Mouse (Mus musculus) hindbrain, embryonic 11.5 days (tissue): ENCODE data around the gene Mfsd14b. TPM values are rescaled to one million over a fixed set of nuclear protein-coding genes. Genes with fewer than 3 reads are reported as not detected.

ENCODE experiments used
- ATAC-seq: fragments of 200-750 bp; cut with Nextera tagmentation; 2 replicates; pipeline ENCODE4 v1.8.0; 2017; ENCODE audit warnings: mild to moderate bottlenecking, moderate TSS enrichment, moderate library complexity; ENCODE audit not compliant: low FRiP score
- DNase-seq: peaks from one replicate; pipeline ENCODE4 v3.0.0-alpha.2; 2015; ENCODE audit warnings: low spot score
- H3K27ac ChIP-seq: fragments of 300-500 bp; sonication (generic); 2 replicates; pipeline ENCODE4 v1.5.1; 2014; ENCODE audit warnings: mild to moderate bottlenecking, low read depth, low read length
- H3K27me3 ChIP-seq: fragments of 300-500 bp; sonication (generic); 2 replicates; pipeline ENCODE4 v1.6.1; 2014; ENCODE audit warnings: mild to moderate bottlenecking, low read length, moderate library complexity, mixed read lengths; ENCODE audit not compliant: control insufficient read depth, insufficient read depth
- H3K36me3 ChIP-seq: fragments of 300-500 bp; sonication (generic); 2 replicates; pipeline ENCODE4 v1.6.1; 2014; ENCODE audit warnings: mild to moderate bottlenecking, low read length, moderate library complexity, mixed read lengths; ENCODE audit not compliant: control insufficient read depth, insufficient read depth
- H3K4me1 ChIP-seq: fragments of 300-500 bp; sonication (generic); replicated peaks from 2 replicates; pipeline ENCODE4 v1.6.1; 2014; ENCODE audit warnings: low read length, mixed read lengths; ENCODE audit not compliant: control insufficient read depth, insufficient read depth
- H3K4me2 ChIP-seq: fragments of 300-500 bp; sonication (generic); replicated peaks from 2 replicates; pipeline ENCODE4 v1.6.1; 2014; ENCODE audit warnings: mild to moderate bottlenecking, low read depth, low read length
- H3K4me3 ChIP-seq: fragments of 300-500 bp; sonication (generic); 2 replicates; pipeline ENCODE4 v1.5.1; 2014; ENCODE audit warnings: low read depth, low read length
- H3K9ac ChIP-seq: fragments of 300-500 bp; sonication (generic); 2 replicates; pipeline ENCODE4 v1.6.1; 2014; ENCODE audit warnings: low read depth, low read length
- H3K9me3 ChIP-seq: fragments of 300-500 bp; sonication (generic); 2 replicates; pipeline ENCODE4 v1.6.1; 2016; ENCODE audit warnings: low read length; ENCODE audit not compliant: control insufficient read depth
- WGBS: fragments of 180-500 bp; shearing (Covaris S2); extraction: QIAGEN DNeasy Blood & Tissue Kit; methylation state at CpG from one replicate; pipeline ENCODE4 v1.1.7; 2014; 5-methylcytosine and 5-hydroxymethylcytosine counted together
- polyA plus RNA-seq: library from polyadenylated mRNA; unstranded; fragments of >200 nt; fragmentation: Nextera tagmentation; extraction: Ambion mirVana; gene quantifications from 2 replicates; pipeline ENCODE4 v1.2.1, GENCODE M21; 2014

Mfsd14b gene
- polyA plus RNA-seq, 1 experiment from 2014 or later: 39.7 TPM

- Histone ChIP-seq H3K4me1 (no peaks in the 10 kb centered on the region), H3K27ac (no peak overlapping the region), H3K9me3 (peaks cover 13% of the 10 kb centered on the region; the same call in 1 of the 2 replicates), H3K9ac (no peak overlapping the region), H3K27me3 (no peaks in the 10 kb centered on the region), H3K4me3 (no peak overlapping the region), H3K36me3 (no peaks in the 10 kb centered on the region), H3K4me2 (no peak overlapping the region)
- no peak for ATAC-seq
- no peak for DNase-seq
- WGBS: 95% methylated on average over 3 of the region's 3 CpGs
These were observed 11.5 kb downstream of the Mfsd14b start for GRCm38 (mm10) chr13:65101232-65101631.

DNA sequence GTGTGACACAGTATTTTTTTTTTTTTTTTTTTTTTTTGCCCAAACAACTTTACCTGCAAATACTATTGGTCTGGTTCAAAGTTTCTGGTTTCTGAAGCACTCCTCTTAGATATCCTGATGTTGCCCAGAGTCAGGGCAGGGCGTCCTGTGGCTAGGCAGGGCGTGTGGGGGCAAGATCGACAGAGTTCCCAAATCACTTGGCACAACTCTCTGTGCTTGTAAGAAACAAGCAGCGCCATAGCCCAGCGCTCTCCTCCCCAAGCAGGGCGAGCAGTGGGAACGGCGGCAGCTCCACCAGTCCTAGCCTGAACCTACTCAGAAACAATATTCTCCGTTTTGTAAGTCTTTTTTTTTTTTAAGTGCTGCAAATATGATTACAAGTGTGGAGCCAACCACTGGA, 12.1 kb downstream of the Mfsd14b start:
- no peak for DNase-seq
- ATAC-seq: no peak
- Histone ChIP-seq H3K27me3 (no peaks in the 10 kb centered on the region), H3K36me3 (no peaks in the 10 kb centered on the region), H3K4me2 (no peak overlapping the region), H3K27ac (no peak overlapping the region), H3K4me3 (no peak overlapping the region), H3K4me1 (no peaks in the 10 kb centered on the region), H3K9ac (no peak overlapping the region), H3K9me3 (peaks cover 10% of the 10 kb centered on the region; the same call in 1 of the 2 replicates)
- WGBS: 90% methylated on average over 9 of the region's 9 CpGs

GRCm38 (mm10) chr13:65097018-65097417, 15.8 kb downstream of the Mfsd14b start:
- Histone ChIP-seq H3K4me3 (no peak overlapping the region), H3K9me3 (peaks cover 3% of the 10 kb centered on the region; the same call in 1 of the 2 replicates), H3K27ac (no peak overlapping the region), H3K27me3 (no peaks in the 10 kb centered on the region), H3K4me1 (no peaks in the 10 kb centered on the region), H3K4me2 (no peak overlapping the region), H3K36me3 (no peaks in the 10 kb centered on the region), H3K9ac (no peak overlapping the region)
- ATAC-seq (no peak), DNase-seq (no peak)

DNA sequence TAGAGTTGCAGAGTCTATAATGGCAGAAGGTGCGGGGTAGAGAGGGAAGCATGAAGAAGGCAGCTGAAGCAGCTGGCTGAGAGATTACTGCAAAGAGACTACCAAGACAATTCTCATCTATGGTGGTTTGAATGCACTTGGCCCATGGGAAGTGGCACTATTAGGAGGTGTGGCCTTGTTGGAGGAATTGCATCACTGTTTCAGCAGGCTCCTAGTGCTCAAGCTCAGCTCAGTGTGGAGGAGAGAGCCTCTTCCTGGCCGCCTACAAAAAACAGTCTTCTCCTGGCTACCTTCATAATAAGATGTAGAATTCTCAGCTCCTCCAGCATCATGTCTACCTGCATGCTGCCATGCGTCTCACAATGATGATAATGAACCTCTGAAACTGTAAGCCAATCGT, 16.9 kb downstream of the Mfsd14b start:
- Histone ChIP-seq H3K4me2 (no peak overlapping the region), H3K27me3 (no peaks in the 10 kb centered on the region), H3K4me1 (no peaks in the 10 kb centered on the region), H3K4me3 (no peak overlapping the region), H3K9ac (no peak overlapping the region), H3K36me3 (no peaks in the 10 kb centered on the region), H3K9me3 (peaks cover 3% of the 10 kb centered on the region; the same call in 1 of the 2 replicates), H3K27ac (no peak overlapping the region)
- 94% methylated on average over 4 of the region's 4 CpGs for WGBS
- DNase-seq (no peak), ATAC-seq (no peak)

- Histone ChIP-seq H3K4me1 (no peaks in the 10 kb centered on the region), H3K36me3 (no peaks in the 10 kb centered on the region), H3K9ac (no peak overlapping the region), H3K4me3 (no peak overlapping the region), H3K9me3 (no peaks in the 10 kb centered on the region), H3K4me2 (no peak overlapping the region), H3K27me3 (no peaks in the 10 kb centered on the region), H3K27ac (no peak overlapping the region)
- no peak for ATAC-seq
- WGBS: 93% methylated on average over 2 of the region's 2 CpGs
- no peak for DNase-seq
These were observed 42.8 kb downstream of the Mfsd14b start for GRCm38 (mm10) chr13:65069969-65070368.

GRCm38 (mm10) chr13:65052660-65053059, 60.1 kb downstream of the Mfsd14b start, which contains the start of gene Prss47:
TSS of gene Prss47 (minus strand) at chr13:65052760.
- no peaks in the 10 kb centered on the region for H3K27me3 ChIP-seq
- H3K4me2 ChIP-seq: no peak within 1 kb of the TSS
- H3K4me3 ChIP-seq: no peak within 1 kb of the TSS
- no peak for DNase-seq
- H3K4me1 ChIP-seq: no peaks in the 10 kb centered on the region
- no peaks in the 10 kb centered on the region for H3K9me3 ChIP-seq
- H3K9ac ChIP-seq: no peak within 1 kb of the TSS
- WGBS: 91% methylated on average over 9 of the region's 9 CpGs
- no peak for ATAC-seq
- H3K36me3 ChIP-seq: no peaks in the 10 kb centered on the region
- H3K27ac ChIP-seq: no peak within 1 kb of the TSS

GRCm38 (mm10) chr13:65035057-65035456, 77.7 kb downstream of the Mfsd14b start:
- DNase-seq: no peak
- H3K4me3 ChIP-seq: no peak overlapping the region
- WGBS: 69% methylated on average over 4 of the region's 4 CpGs
- no peak overlapping the region for H3K9ac ChIP-seq
- no peaks in the 10 kb centered on the region for H3K9me3 ChIP-seq
- no peak for ATAC-seq
- H3K27me3 ChIP-seq: no peaks in the 10 kb centered on the region
- no peaks in the 10 kb centered on the region for H3K36me3 ChIP-seq
- H3K27ac ChIP-seq: no peak overlapping the region
- H3K4me1 ChIP-seq: no peaks in the 10 kb centered on the region
- H3K4me2 ChIP-seq: no peak overlapping the region

DNA sequence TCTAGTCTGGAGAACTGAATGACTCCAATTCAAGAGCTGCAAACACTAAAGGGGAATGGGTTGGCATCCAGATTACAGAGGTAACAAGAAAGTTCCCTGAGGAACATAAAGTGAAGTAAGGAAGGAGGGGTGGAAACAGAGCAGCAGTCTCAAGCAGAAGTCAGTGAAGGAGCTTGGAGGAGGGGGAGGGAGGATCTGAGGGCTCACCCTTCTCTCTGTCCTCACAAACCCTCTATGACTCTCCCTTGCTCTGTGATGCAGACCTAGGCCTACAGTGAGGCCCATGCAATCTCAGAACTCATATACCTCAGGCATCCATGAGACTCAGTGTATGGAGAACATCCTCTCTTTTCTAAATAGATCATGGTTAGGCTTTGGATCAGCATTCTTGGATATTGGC, 80.0 kb downstream of the Mfsd14b start, which contains the start of gene Spata31d1c:
Gene Spata31d1c (plus strand): TSS at position 301 of the 400 bp plus-strand sequence.
- Histone ChIP-seq H3K27me3 (no peaks in the 10 kb centered on the region), H3K9me3 (no peaks in the 10 kb centered on the region), H3K4me1 (no peaks in the 10 kb centered on the region), H3K4me2 (no peak within 1 kb of the TSS), H3K36me3 (no peaks in the 10 kb centered on the region), H3K9ac (no peak within 1 kb of the TSS), H3K4me3 (no peak within 1 kb of the TSS), H3K27ac (no peak within 1 kb of the TSS)
- ATAC-seq (no peak), DNase-seq (no peak)
